Mouse (Mus musculus): ENCODE measurements around the gene Tpi1.

GRCm38 (mm10) chr6:124814448-124814847 lies 352 bp upstream of the Tpi1 start:
- TF ChIP-seq CTCF (IDR thresholded peaks at IDR 0.05; ENCODE audit: control insufficient read depth, insufficient read depth, insufficient read length) (no peak), MAX (IDR thresholded peaks at IDR 0.05) (no peak), MYOG (IDR thresholded peaks at IDR 0.05; ENCODE audit: control insufficient read depth, extremely low read depth, insufficient read length) (no peak), CEBPB (IDR thresholded peaks at IDR 0.05; ENCODE audit: low read depth) (no peak), MYOD1 (IDR thresholded peaks at IDR 0.05; ENCODE audit: control insufficient read depth, insufficient read length, low read depth) (no peak)
